Mouse (Mus musculus): ENCODE data around the gene Ficd.

Gene Ficd

GRCm38 (mm10) chr5:113730641-113731121 is 4.9 kb upstream of the Ficd start:
- CTCF ChIA-PET = no interaction called here

DNA sequence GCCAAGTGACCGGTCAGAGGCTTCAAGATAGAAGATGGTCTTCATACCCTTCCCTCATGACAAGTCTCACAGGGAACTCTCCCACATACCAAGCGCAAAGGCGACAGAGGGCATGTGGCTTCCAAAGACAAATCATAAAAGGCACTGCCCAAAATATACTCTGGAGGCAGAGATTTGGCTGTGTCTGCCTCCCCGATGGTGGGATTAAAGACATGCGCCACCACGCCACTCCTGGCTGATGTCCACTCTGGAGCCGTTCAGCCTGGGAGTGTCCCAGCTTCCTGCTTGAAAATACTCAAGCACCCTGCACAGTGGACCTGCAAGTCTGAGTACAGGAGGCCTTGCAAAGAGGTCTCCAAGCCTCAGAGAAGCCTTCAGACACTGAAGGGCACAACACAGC is 4.4 kb upstream of the Ficd start:
- CTCF ChIA-PET = interaction anchor here (0.7 kb wide), 1 partner anchor 55 kb away, joined by 3 read pairs; no protein-coding TSS in a partner anchor

GRCm38 (mm10) chr5:113732182-113732581 is 3.4 kb upstream of the Ficd start:
- CTCF ChIA-PET = interaction anchor here (0.5 to 0.7 kb wide), 2 partner anchors 333 to 358 kb away, joined by 3 read pairs; no protein-coding TSS in a partner anchor

GRCm38 (mm10) chr5:113734376-113734775 is 1.2 kb upstream of the Ficd start:
- CTCF ChIA-PET = interaction anchor here (0.7 kb wide), 1 partner anchor 98 kb away, joined by 6 read pairs; no protein-coding TSS in a partner anchor

GRCm38 (mm10) chr5:113735023-113735344 is 619 bp upstream of the Ficd start:
- CTCF ChIA-PET = interaction anchor here (0.6 kb wide), 1 partner anchor 314 kb away, joined by 5 read pairs; no protein-coding TSS in a partner anchor

GRCm38 (mm10) chr5:113736113-113736502 is 505 bp downstream of the Ficd start:
- CTCF ChIA-PET = interaction anchor here (0.6 to 1.4 kb wide), 2 partner anchors 36 to 48 kb away, joined by 3 to 6 read pairs; no protein-coding TSS in a partner anchor

DNA sequence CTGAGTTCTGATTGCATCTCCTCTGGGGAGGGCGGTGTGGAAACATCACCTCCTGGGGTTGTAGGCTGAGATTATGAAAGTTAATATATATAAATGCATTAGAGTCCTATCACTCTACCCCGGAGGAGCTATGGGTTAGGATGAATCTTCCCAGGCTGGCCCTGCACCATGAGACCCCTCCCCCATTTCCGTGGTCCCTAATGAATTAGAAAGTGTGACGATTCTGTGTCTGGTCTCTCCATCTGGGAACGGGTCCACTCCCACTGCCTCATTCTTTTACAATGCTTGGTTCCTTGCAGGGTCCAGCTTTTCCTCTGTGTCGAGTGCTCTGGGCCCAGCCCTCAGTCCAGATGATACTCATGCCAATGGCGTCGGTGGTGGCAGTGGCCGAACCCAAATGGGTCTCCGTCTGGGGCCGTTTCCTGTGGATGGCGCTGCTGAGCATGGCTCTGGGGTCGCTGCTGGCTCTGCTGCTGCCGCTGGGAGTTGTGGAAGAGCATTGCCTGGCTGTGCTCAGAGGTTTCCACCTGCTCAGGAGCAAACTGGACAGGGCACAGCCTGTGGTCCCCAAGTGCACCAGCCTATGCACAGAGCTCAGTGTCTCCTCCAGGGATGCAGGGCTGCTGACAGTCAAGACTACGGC is 1.0 kb downstream of the Ficd start:
- CTCF ChIA-PET = interaction anchor here (1.4 kb wide), 1 partner anchor 48 kb away, joined by 3 read pairs; no protein-coding TSS in a partner anchor

GRCm38 (mm10) chr5:113737607-113738237 is 2.1 kb downstream of the Ficd start:
- CTCF ChIA-PET = no interaction called here

GRCm38 (mm10) chr5:113747629-113748028 is 12.0 kb downstream of the Ficd start:
- CTCF ChIA-PET = no interaction called here

DNA sequence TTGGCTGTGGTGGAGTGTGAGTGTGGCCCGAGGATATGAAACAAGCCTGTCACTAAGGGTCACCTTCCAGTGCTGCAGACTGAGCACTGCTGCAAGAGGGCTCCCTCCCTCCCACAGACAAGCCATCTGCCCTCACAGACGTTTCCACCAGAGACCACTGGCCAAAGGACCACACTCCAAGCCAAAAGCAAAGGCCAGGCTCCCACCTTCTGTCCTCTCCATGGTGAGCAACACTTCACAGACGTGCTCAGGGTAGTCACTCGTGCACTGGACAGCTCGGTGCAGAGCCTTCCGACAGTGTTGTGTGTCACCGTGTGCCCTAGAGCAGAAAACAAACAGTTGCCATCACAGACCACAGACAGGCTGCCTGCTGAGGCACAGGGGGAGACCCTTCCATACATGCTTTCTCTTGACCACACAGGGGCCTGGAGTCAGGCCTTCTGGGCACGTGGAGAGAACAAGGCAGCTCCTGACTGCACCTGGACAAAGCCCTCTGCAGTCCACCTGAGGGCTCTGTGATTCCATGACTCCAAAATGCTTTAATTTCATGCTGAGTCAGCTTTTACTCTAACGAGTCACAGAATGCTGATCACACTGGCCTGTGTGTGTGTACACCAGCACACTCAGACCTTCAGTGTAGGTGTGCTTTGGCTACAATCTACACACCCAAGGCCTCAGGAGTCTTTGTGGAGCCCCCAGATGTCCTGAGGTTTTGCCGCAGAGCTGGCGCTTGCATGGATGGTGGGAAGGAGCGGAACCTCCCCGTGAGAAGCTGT is 13.1 kb downstream of the Ficd start:
- CTCF ChIA-PET = no interaction called here

DNA sequence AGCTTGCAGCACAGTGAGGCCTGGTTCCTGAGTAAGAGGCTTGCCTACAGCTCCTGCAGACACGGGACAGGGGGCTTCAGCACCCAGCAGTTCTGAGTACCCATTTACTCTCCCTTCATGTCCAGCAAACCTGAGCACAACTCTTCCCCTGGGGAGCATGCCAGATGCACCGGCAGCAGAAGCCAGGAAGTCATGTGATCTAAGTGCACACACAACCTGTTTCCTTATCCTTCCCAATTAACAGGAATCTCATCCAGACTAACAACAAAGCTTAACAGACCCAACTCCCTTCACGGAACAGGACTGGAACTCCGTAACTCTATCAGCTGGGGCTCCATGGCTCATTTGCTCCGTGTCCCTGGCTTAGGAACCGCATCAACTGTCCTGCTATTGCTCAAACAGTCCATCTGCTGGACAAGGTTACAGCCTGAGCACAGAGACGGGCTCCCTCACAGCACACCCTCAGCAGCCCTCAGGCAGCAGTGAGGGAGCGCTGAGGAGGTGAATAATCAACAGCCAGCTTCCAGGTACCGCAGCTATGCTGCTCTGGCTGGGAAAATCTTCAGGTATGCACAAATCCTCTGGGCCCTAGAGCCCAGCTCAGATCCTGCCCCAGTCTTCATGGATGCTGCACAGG is 16.0 kb downstream of the Ficd start:
- CTCF ChIA-PET = no interaction called here

DNA sequence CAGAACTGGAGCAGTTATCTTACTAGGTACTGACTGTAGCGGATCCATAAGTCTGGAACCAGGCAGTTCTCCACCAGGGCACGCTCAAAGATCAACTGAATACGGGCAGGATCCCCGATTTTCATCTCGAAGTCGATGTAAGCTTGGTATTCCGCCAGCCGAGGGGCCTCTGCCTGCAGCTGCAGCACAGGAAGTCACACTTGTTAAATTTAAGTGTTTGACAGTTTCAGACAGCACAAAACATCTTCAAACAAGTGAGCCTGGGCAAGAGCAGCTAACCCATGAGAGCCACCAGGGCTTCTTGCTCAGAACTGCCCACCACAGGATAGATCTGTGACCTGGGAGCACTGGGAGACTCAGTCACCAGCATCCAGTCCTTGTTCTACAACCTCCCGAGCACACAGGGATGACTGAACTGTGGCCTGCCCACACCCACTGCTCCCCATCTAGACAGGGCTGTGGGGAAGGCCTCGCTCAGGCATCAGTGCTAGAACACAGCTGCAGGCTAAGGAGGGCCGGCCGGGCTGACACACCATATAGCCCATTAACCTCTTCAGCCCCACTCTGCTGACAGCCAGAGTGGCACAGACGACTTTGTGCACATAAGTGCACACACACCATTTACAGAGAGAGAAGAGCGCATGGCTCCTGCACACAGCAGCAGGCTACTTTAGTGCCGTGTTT is 19.9 kb downstream of the Ficd start:
- CTCF ChIA-PET = no interaction called here

GRCm38 (mm10) chr5:113761585-113761984 is 26.0 kb downstream of the Ficd start:
- CTCF ChIA-PET = no interaction called here

DNA sequence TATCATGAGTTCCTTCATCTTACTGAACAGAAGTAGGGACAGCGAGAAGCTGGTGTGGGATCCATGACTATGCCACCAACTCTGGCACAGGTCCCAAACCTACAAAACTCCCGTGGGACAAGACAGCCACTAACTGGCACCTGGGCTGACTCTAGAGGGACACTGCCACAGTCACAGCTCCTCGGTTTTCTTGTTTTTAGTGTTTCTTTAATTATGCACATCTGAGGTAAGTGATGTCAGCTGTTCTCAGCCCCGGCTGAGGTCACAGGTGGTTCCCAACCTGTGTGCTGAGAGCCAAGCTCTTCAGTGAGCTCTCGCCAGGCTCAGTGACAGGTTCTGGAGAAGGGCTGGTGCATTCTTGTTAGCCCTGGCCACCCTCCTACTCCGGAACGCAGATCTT is 28.8 kb downstream of the Ficd start:
- CTCF ChIA-PET = no interaction called here

DNA sequence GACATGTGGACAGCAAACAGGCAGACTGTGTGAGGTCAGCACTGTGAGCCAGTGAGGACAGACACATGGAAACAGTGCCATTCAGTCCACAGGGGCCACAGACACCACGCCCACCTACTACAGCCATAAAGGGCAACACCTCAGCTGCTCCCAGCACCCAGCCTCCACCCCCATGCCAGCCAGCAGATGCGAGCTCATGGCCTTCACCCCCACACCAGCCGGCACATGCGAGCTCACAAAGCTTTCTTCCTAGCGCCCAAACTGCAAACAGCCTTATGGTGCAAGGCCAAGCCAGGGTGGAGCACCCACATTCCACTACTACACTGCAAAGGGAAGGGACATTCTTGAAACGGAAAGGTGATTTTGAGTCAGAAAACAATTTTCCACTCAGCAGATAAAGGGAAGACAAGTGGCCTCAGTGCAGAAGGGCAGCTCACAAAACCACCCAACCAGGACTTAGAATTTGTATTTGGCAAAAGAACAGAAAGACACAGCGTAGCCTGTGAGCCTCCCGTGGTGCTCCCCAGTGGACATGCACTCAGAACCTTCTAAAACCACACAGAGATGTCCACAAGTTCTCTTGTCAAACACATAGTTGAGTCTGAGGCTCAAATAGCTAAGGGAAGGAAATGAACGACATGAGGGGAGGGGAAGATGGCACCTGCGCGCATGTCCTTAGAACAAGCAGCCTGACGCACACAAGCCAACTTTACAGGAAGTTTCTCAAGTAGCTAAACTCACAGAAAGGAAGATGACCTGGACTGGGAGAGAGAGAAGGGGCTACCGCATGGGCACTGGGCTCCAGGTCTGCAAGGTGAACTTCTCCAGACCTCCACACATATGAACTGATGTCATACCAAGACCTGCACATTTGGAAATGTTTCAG is 30.3 kb downstream of the Ficd start:
- CTCF ChIA-PET = no interaction called here

GRCm38 (mm10) chr5:113768806-113769205 is 33.2 kb downstream of the Ficd start:
- CTCF ChIA-PET = no interaction called here

GRCm38 (mm10) chr5:113771213-113772162 is 35.9 kb downstream of the Ficd start:
- CTCF ChIA-PET = interaction anchor here (0.6 to 0.7 kb wide), 3 partner anchors 36 to 1552 kb away, joined by 3 to 10 read pairs (median 6); no protein-coding TSS in a partner anchor

DNA sequence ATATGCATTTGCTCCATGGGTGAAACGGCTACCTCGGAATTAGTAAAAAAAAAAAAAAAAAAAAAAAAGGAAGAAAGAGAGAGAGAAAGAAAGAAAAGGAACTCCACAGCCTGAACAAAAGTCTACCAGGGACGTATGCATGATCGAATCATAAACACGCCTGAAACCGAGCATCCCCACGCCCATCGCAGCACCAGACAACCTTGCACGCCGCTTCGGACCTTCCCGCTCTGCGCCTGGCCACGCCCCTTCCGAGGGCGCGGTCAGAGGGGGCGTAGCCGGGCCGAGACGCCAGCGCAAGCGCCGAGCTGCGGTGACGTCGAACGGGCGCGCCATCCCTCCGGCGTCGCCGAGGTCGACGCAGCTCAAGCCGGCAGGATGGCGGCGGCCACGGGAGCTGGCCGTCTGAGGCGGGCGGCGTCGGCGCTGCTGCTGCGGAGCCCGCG is 36.9 kb downstream of the Ficd start, which contains the start of the genes Sart3 and Iscu:
Gene Sart3 (minus strand): TSS at position 61 of the 446 bp plus-strand sequence.
Gene Iscu (plus strand): TSS at position 299 of the 446 bp plus-strand sequence.
- CTCF ChIA-PET = interaction anchor here (0.7 to 1.0 kb wide), 3 partner anchors 49 to 1553 kb away, joined by 3 to 10 read pairs (median 3); partner anchors contain the start of gene Selplg
